Mouse (Mus musculus) inflammation-experienced regulatory T-cells, adult 16 weeks (primary cell): ENCODE data around the gene Ppa2. TPM values are rescaled to one million over a fixed set of nuclear protein-coding genes. Genes with fewer than 3 reads are reported as not detected.

Source experiments
- polyA plus RNA-seq: library from polyadenylated mRNA; unstranded; fragments of 100-300 nt; shearing (Covaris generic); gene quantifications from one replicate; pipeline ENCODE4 v1.2.1, GENCODE M21; 2017

The Ppa2 gene
- 21.8 TPM for polyA plus RNA-seq

GRCm38 (mm10) chr3:133309954-133310808 is at the start of gene Ppa2:
Gene Ppa2, plus strand, starts transcription at chr3:133310110.

Other genes starting within 250 kb of the Ppa2 start
- gene Ints12, start 218.3 kb upstream of the Ppa2 start, polyA plus RNA-seq = 17.5 TPM
- gene Gstcd, start 218.1 kb upstream of the Ppa2 start, polyA plus RNA-seq = 2.8 TPM
- gene Arhgef38, start 75.2 kb upstream of the Ppa2 start, polyA plus RNA-seq = not detected
- 46.9 TPM for gene Tet2, start 235.0 kb downstream of the Ppa2 start, polyA plus RNA-seq